Mouse (Mus musculus) cerebellum, adult 2 months (tissue): ENCODE results near the gene Rps6ka2.

ENCODE experiments used
- CTCF ChIP-seq: fragments of 200-500 bp; IDR thresholded peaks from 2 replicates; pipeline ENCODE4 v1.5.1; 2011; ENCODE audit warnings: low read depth, mild to moderate bottlenecking, control low read depth, low read length, moderate library complexity, borderline replicate concordance; ENCODE audit not compliant: insufficient read depth
- POLR2A ChIP-seq: fragments of 200-500 bp; IDR thresholded peaks from 2 replicates; pipeline ENCODE4 v1.6.1; 2011; ENCODE audit warnings: low read length, control low read depth, borderline replicate concordance; ENCODE audit not compliant: insufficient read depth

GRCm38 (mm10) chr17:7240526-7240925 lies 70.6 kb downstream of the Rps6ka2 start:
- TF ChIP-seq CTCF (no peak), POLR2A (no peak)
